Mouse (Mus musculus) cerebellum, adult 2 months (tissue): ENCODE measurements around the gene Rps6ka4.
A peak's percentile ranks its signal among the peaks of the same experiment; 100 is the strongest.

Experiments
- CTCF ChIP-seq: fragments of 200-500 bp; IDR thresholded peaks from 2 replicates; pipeline ENCODE4 v1.5.1; 2011; ENCODE audit warnings: low read depth, mild to moderate bottlenecking, control low read depth, low read length, moderate library complexity, borderline replicate concordance; ENCODE audit not compliant: insufficient read depth
- POLR2A ChIP-seq: fragments of 200-500 bp; IDR thresholded peaks from 2 replicates; pipeline ENCODE4 v1.6.1; 2011; ENCODE audit warnings: low read length, control low read depth, borderline replicate concordance; ENCODE audit not compliant: insufficient read depth

GRCm38 (mm10) chr19:6871574-6872271 is 31.3 kb upstream of the Rps6ka4 start:
- peak; percentile 37; the same call in 1 of the 2 replicates for TF ChIP-seq CTCF
- TF ChIP-seq POLR2A = no peak
